Mouse (Mus musculus) lung, postnatal 10 days (tissue): ENCODE results near the gene Fez1.

Experiments used
- DNase-seq: peaks from one replicate; pipeline ENCODE4 v3.0.0; 2021

The Fez1 gene

GRCm38 (mm10) chr9:36846346-36846745 is 24.7 kb downstream of the Fez1 start:
- DNase-seq: no peak

GRCm38 (mm10) chr9:36848661-36849060 is 27.0 kb downstream of the Fez1 start:
- no peak for DNase-seq

DNA sequence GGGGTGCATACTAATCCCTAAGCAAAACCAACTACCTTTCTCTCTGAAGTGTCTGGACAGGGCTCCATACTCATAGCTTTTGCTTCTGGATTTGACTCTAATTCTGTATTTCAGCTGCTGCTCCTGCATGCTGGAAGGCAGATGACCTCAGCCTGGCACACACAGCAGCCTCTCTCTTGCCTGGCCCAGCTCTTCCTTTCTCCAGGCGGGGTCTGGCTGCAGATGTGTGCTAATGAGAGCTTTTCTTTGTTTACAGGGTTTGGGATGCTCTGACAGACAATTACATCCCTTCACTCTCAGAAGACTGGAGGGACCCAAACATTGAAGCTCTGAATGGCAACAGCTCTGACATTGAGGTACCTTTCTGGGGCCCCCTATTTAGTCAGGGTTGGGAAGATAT is 28.4 kb downstream of the Fez1 start:
- no peak for DNase-seq

DNA sequence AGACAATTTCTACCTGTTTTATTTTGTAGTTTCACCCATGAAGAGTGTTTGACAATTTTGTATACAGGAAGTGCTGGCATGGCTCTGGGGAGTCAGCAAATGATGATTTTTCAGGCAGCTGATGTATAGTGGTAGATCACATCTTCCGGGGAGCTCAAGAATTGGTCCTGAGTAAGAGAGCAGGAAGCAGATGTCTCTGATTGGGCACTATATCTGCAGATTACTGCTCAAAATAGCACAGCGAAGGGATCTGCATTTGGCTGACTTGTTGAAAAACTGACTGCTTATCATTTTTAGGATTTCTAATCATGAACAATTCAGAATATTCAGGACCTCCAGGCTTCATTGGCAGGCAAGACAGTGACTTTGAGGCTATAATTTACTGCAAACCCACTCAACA is 30.5 kb downstream of the Fez1 start:
- DNase-seq: no peak

DNA sequence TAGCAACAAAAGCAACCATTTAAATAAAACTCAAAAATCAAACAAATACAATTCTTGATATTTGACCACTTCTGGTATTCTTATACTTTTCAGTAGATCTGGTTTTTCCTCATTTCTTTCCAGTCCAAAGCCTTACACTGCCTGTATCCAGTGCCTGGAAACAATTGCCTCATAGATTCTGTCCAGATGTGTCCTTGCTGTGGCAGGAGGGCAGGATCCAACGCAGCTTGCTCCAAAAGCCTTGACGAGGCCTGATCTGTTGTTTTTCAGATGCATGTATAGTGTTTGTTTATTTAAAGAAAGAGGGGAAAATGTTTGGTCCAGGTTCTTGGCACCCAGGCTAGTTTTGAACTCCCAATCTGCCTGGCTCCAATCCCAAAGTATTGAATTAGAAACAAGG is 34.7 kb downstream of the Fez1 start:
- no peak for DNase-seq

DNA sequence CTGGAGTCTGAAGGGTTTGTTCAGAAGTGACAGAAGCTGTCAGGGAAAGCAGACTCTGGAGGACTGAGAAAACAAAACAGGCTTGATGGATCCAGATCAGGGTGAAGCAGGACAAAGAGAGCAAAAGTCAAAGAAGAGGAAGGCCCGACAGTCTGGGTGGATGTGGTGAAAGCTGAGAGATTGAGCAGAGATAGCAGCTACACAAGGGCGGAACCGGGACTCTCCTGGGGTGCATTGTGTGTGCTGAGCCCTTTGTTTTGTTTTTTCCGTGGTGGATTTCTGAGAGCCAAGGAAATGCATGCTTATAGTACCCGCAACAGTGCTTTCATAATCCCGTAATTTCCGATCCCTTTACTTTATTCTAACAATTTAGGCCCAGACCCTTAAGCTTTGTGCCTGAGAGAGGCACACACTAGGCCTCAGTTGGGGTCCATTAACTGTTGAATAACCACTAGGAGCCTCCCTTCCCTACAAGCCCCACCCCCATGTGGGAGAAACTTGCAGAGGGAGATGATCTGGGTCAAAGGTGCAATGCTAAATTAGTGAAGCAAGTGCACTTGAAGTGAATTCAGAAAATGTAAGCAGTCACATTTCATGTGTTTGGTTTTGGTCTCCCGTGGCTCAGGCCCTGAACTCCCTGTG is 35.9 kb downstream of the Fez1 start:
- no peak for DNase-seq

- peak; percentile 13 for DNase-seq
These were observed 37.0 kb downstream of the Fez1 start for GRCm38 (mm10) chr9:36858677-36859076.

GRCm38 (mm10) chr9:36862576-36862975 is 40.9 kb downstream of the Fez1 start:
- no peak for DNase-seq

DNA sequence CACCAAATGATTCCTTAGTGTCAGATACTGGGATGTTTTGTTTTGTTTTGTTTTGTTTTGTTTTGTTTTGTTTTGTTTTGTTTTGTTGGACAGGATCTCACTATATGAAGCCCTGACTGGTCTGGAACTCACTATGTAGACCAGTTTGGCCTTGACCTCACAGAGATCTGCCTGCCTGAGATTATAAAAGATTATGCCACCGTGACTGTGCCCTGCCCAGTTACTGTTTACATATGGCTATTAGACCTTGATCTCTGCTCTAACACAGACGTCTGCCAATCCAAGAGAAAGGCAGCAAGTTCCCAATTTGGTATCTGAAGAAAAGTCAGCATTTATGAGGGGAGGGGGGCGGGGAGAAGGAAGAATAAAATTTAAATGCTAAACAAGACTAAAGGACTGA is 42.0 kb downstream of the Fez1 start:
- DNase-seq: no peak

- no peak for DNase-seq
These were observed 43.5 kb downstream of the Fez1 start for GRCm38 (mm10) chr9:36864862-36865813.

GRCm38 (mm10) chr9:36868662-36869061 is 47.0 kb downstream of the Fez1 start:
- DNase-seq: no peak

- DNase-seq: no peak
These were observed 48.6 kb downstream of the Fez1 start for GRCm38 (mm10) chr9:36870263-36870662.

- no peak for DNase-seq
These were observed 52.1 kb downstream of the Fez1 start for GRCm38 (mm10) chr9:36873796-36874195.

DNA sequence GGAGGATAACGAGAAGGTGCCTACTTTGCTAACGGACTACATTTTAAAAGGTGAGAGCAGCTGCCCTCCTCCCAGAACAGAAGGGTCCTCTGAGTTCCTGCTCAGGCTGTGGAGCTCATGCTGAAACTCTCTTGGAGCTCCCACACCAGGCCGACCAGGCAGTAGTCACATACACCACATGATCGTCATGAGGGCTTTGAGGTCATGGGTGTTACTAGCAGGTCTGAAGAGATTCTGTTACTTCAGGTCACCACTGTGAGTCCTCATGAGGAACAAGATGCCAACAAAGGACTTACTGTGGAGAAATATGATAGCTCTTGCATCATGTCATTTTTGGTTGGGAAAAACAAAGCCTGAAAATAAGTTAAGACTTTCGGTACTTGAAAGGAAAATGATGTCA is 54.6 kb downstream of the Fez1 start:
- no peak for DNase-seq

- DNase-seq: no peak
These were observed 55.1 kb downstream of the Fez1 start for GRCm38 (mm10) chr9:36876787-36877186.

- DNase-seq: no peak
These were observed 60.0 kb downstream of the Fez1 start for GRCm38 (mm10) chr9:36881615-36882014.

DNA sequence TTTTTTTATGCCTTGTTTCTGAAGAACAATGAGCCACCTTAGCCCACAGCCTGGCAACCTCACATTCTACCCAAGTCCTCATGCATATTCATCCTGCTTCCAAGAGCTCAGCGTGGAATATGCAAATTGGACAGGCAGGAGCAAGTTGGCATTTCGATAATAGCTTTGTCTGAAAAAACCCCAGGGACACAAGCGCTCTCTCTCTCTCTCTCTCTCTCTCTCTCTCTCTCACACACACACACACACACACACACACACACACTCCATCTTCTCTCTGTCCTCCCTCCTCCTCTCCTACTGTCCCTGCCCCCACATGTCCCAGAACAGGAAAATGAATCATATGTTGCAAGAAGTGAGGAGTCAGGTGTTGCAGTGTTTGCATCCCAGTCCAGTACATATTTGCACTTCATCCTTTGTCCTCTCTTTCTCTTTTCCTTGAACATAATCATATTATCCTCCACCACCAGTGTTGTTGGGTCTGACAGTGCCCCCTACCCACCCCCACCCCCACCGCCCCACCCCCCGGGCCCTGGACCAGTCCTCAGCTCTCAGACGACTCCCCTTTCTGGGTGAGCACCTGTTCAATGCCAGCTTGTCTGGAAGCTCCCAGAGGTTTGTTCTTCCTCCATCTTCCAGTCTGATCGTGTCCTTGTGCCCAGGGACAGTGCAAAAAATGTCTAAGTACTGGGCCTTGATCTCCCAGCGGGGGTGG is 60.5 kb downstream of the Fez1 start:
- no peak for DNase-seq

DNA sequence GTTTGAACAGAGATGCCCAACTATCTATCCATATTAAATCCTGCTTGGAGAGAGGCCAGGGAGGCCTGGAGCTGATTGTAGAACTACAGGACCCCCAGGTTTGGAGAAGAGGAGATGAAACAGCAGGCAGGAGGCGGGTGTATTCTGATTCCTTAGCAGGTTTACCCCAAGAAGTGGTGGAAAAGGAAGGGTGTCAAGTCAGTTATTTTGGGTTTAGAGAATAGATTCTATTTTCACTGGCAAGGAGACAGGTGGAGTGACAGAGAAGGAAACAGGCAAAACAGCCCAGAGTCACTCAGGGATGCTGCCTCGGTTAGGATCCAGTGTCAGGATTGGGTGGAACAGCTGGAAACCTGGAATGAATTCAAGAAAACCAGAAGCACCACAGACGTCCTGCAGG is 61.9 kb downstream of the Fez1 start:
- DNase-seq: no peak

- DNase-seq: peak; percentile 24
These were observed 63.6 kb downstream of the Fez1 start for GRCm38 (mm10) chr9:36885237-36885636.

GRCm38 (mm10) chr9:36890552-36890951 is 68.9 kb downstream of the Fez1 start:
- peak; percentile 55 for DNase-seq

DNA sequence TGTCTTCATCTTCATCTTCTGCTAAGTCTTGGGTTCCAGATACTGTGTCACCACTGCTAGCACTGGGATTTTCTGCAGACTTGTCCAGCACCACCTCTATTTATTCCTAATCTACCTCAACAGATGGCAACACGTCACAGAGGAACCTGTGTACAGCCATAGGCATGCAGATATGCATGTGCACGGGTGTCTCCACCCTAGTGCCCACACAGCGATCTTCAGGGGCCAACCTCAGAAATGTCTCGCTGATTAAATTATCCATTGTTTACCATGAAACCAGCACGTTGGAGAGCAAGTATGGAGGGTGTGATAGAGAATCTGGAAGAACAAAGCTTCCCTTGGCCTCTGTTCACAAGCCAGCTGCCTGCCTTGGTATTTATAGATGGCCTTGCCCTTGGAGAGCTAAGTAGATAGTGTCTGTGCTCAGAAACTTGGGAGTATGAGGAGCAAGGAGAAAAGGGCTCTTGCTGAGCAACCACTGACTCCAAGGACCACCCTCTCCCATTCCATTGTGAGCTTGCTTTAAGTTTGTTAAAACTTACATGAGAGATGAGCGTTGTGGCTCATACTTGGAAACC is 71.8 kb downstream of the Fez1 start:
- no peak for DNase-seq

- no peak for DNase-seq
These were observed 72.6 kb downstream of the Fez1 start for GRCm38 (mm10) chr9:36894242-36894641.

GRCm38 (mm10) chr9:36895009-36895693 is 73.5 kb downstream of the Fez1 start:
- DNase-seq: peak; percentile 75
